Mouse (Mus musculus) retina, postnatal 1 day (tissue): ENCODE data around the gene Gm2000.
"Not testable (repeated sequence)": the region's sequence is repeated elsewhere in the genome, so short reads cannot be mapped to it uniquely, and the experiment has no call there.

Experiments used
- DNase-seq: peaks from one replicate; pipeline ENCODE4 v3.0.0-alpha.2; 2012

Gm2000 gene

GRCm38 (mm10) chr1:156365740-156366139 is at the start of gene Gm2000:
Gm2000 (plus strand) TSS chr1:156366040.
- DNase-seq, result no peak

DNA sequence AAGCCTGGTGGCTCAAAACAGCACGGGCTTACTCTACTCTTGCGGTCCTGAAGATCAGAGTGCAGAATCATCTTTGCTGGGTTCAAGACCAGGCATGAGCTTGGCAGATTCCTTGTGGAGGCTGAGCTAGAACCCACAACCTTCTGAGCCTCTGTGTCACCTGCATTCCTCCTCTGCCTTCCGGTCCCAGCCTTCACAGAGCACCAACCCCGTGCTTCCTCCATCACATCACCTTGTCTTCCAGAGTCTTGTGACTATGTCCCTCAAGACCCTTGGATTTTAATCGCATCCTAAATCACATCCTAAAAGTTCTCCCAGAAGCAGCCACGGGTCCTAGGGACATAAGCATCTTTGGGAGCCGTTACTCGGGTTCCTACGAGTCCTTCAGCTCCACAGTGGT is 42.7 kb upstream of the Gm2000 start:
- DNase-seq, result no peak

- DNase-seq, result no peak
Observed at GRCm38 (mm10) chr1:156340847-156341246, 25.0 kb upstream of the Gm2000 start.

- no peak for DNase-seq
Observed at GRCm38 (mm10) chr1:156344433-156344832, 21.4 kb upstream of the Gm2000 start.

GRCm38 (mm10) chr1:156345633-156346032 is 20.2 kb upstream of the Gm2000 start:
- no peak for DNase-seq

DNA sequence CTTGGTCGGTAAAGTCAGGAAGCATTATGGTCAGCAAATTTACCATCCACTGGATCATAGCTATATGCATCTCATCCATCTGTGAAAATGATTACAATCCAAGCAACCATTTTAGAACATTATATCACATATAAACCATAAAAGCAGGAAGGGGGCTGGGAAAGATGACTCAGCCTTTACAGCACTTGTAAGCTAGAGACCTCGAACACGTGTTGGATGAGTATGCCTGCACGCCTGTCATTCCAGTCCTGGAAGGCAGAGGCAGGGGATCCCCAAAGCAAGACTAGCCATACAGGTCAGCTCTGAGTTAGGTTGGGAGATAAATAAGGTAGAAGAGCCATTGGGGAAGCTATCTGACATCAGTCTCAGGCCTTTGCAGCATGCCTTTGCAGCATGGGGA is 16.8 kb upstream of the Gm2000 start:
- DNase-seq, result no peak

DNA sequence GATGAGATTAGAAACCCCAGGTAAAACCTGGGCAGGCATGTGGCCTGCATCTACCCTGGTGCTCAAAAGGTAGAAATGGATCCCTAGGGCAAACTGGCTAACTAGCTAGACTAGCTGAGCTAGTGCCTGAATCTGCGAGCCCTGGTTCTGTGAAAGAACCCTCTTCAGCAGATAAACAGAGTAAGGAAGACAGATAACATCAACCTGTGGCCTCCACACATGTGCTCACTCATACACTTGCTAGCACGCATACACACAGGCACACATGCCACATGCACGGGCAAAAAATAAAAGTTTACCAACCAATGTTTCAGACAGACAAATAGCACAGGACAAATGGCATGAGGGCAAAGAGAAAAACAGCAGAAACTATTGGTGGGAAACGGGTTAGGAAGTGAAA is 15.4 kb upstream of the Gm2000 start:
- DNase-seq, result no peak

GRCm38 (mm10) chr1:156352466-156352865 is 13.4 kb upstream of the Gm2000 start:
- no peak for DNase-seq

- DNase-seq, result no peak
Observed at GRCm38 (mm10) chr1:156381217-156381616, 15.4 kb downstream of the Gm2000 start.

GRCm38 (mm10) chr1:156386232-156386631 is 20.4 kb downstream of the Gm2000 start:
- no peak for DNase-seq

DNA sequence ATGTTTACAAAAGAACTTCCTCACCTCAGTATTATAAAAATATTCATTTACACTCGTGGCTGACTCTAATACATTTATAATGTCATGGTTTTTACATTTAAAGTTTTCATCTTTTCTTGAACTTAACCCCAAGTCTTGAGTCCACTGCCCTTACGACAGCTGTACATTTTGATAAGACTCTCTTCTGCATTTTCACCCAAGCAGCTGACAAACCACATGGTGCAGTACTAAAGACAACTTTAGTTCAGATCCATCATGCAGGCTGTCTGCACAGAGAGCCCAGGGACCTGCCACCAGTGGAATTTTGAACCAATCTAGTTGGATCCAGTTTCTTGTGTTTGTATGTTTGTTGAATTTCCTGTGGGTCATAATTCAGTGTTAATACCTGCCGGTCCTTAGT is 21.0 kb downstream of the Gm2000 start:
- DNase-seq, result no peak

- DNase-seq, result no peak
Observed at GRCm38 (mm10) chr1:156393148-156393547, 27.3 kb downstream of the Gm2000 start.

DNA sequence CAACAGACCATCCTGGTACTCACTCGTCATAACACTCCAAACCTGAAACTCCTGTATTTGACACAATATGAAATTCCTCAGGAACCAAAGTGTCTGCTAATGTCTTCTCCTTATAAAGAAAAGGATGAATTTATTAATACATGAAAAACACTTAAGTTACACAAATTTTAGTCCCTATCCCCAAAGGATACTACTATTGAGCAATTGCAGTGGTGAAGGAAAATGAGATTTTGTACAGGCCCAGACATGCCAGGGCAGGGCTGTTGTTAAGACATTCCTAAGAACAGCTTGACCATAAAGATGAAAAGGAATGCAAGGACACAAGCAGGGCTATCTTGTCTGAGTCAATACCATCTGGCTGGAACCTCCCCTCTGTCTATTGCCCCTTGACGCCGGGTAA is 34.3 kb downstream of the Gm2000 start:
- not testable (repeated sequence) for DNase-seq

- no peak for DNase-seq
Observed at GRCm38 (mm10) chr1:156402491-156402890, 36.7 kb downstream of the Gm2000 start.

GRCm38 (mm10) chr1:156403251-156403650 is 37.4 kb downstream of the Gm2000 start:
- DNase-seq, result no peak

GRCm38 (mm10) chr1:156408004-156408403 is 42.2 kb downstream of the Gm2000 start:
- no peak for DNase-seq

- no peak for DNase-seq
Observed at GRCm38 (mm10) chr1:156408521-156408920, 42.7 kb downstream of the Gm2000 start.
